Comparison of ENCODE assay signal across 19 mouse cellular contexts in genomic region chr3:74742123-74742522, GRCm38 (mm10).
DNase-seq lines count a peak whose midpoint lies in the region; ATAC-seq lines count a peak whose summit lies in the region.
"Had no signal": no experiment of that assay in that cellular context is flagged by ENCODE, and none has a peak within 500 bp of the region (broad histone marks: within the 10 kb centered on the region; RNA-seq: fewer than 3 reads in every experiment).

No protein-coding gene starts in this region.

- ATAC-seq in forebrain, embryonic 14.5 days: no peak
- no peak for ATAC-seq in forebrain, embryonic 15.5 days (replicated peaks)
- ATAC-seq in midbrain, embryonic 14.5 days (ENCODE audit: low FRiP score, low TSS enrichment): no peak
- ATAC-seq in midbrain, embryonic 15.5 days (replicated peaks): no peak

- H3K9ac ChIP-seq in forebrain, embryonic 14.5 days (ENCODE audit: low read length): no peak overlapping the region
- no peak overlapping the region for H3K9ac ChIP-seq in forebrain, embryonic 15.5 days (replicated peaks)
- no peak overlapping the region for H3K9ac ChIP-seq in midbrain, embryonic 14.5 days (replicated peaks; ENCODE audit: low read length)
- no peak overlapping the region for H3K9ac ChIP-seq in midbrain, embryonic 15.5 days
- H3K9ac ChIP-seq: embryonic facial prominence, embryonic 13.5 days; limb, embryonic 15.5 days; neural tube, embryonic 15.5 days had no signal

- H3K27ac ChIP-seq in forebrain, embryonic 14.5 days (ENCODE audit: low read depth, low read length): no peak overlapping the region
- H3K27ac ChIP-seq in forebrain, embryonic 15.5 days (replicated peaks): no peak overlapping the region
- H3K27ac ChIP-seq in midbrain, embryonic 14.5 days (replicated peaks; ENCODE audit: low read depth, low read length): no peak overlapping the region
- no peak overlapping the region for H3K27ac ChIP-seq in midbrain, embryonic 15.5 days
- H3K27ac ChIP-seq: embryonic facial prominence, embryonic 13.5 days; limb, embryonic 15.5 days; midbrain, embryonic 10.5 days; neural tube, embryonic 15.5 days had no signal

- H3K4me2 ChIP-seq in forebrain, embryonic 14.5 days (ENCODE audit: low read length): no peak overlapping the region
- H3K4me2 ChIP-seq in forebrain, embryonic 15.5 days (replicated peaks): no peak overlapping the region
- H3K4me2 ChIP-seq in midbrain, embryonic 14.5 days (ENCODE audit: low read length): no peak overlapping the region
- no peak overlapping the region for H3K4me2 ChIP-seq in midbrain, embryonic 15.5 days
- H3K4me2 ChIP-seq: embryonic facial prominence, embryonic 13.5 days; limb, embryonic 15.5 days; neural tube, embryonic 15.5 days had no signal

- no peaks in the 10 kb centered on the region for H3K9me3 ChIP-seq in forebrain, embryonic 14.5 days (replicated peaks; ENCODE audit: control insufficient read depth, low read length)
- H3K9me3 ChIP-seq in forebrain, embryonic 15.5 days: no peaks in the 10 kb centered on the region
- H3K9me3 ChIP-seq in midbrain, embryonic 14.5 days (ENCODE audit: control insufficient read depth, low read length): no peaks in the 10 kb centered on the region
- no peaks in the 10 kb centered on the region for H3K9me3 ChIP-seq in midbrain, embryonic 15.5 days
- H3K9me3 ChIP-seq: embryonic facial prominence, embryonic 13.5 days; limb, embryonic 15.5 days; midbrain, embryonic 10.5 days; neural tube, embryonic 15.5 days had no signal

- H3K36me3 ChIP-seq in forebrain, embryonic 14.5 days (ENCODE audit: control insufficient read depth, insufficient read depth, low read length): no peaks in the 10 kb centered on the region
- no peaks in the 10 kb centered on the region for H3K36me3 ChIP-seq in forebrain, embryonic 15.5 days
- H3K36me3 ChIP-seq in midbrain, embryonic 14.5 days (ENCODE audit: control insufficient read depth, insufficient read depth, low read length): no peaks in the 10 kb centered on the region
- no peaks in the 10 kb centered on the region for H3K36me3 ChIP-seq in midbrain, embryonic 15.5 days (replicated peaks)
- H3K36me3 ChIP-seq: embryonic facial prominence, embryonic 13.5 days; limb, embryonic 15.5 days; midbrain, embryonic 10.5 days; neural tube, embryonic 15.5 days had no signal

- peak; percentile 7 for DNase-seq in forebrain, embryonic 14.5 days (ENCODE audit: low spot score)
- DNase-seq in layer of hippocampus, adult 11-12 months (ENCODE audit: low spot score): peak; percentile 8
- DNase-seq in layer of hippocampus, postnatal 36 days: no peak
- peak; percentile 42 for DNase-seq in midbrain, embryonic 14.5 days
- no peak for DNase-seq in testis, postnatal 10 days (ENCODE audit: low spot score)
- DNase-seq: adrenal gland, postnatal 25 days; cerebellum, postnatal 25 days; gastrocnemius, postnatal 14 days; kidney, postnatal 25 days; lung, adult 18-20 months; lung, postnatal 4 days; right cerebral cortex, postnatal 25 days had no signal

- 78% methylated on average over 2 of the region's 2 CpGs for WGBS in forebrain, embryonic 14.5 days
- WGBS in forebrain, embryonic 15.5 days: 84% methylated on average over 2 of the region's 2 CpGs
- WGBS in midbrain, embryonic 14.5 days: 86% methylated on average over 2 of the region's 2 CpGs
- 80% methylated on average over 2 of the region's 2 CpGs for WGBS in midbrain, embryonic 15.5 days

- no peak overlapping the region for H3K4me3 ChIP-seq in forebrain, embryonic 14.5 days (ENCODE audit: low read depth, low read length)
- no peak overlapping the region for H3K4me3 ChIP-seq in forebrain, embryonic 15.5 days
- no peak overlapping the region for H3K4me3 ChIP-seq in midbrain, embryonic 14.5 days (replicated peaks; ENCODE audit: low read depth, low read length)
- H3K4me3 ChIP-seq in midbrain, embryonic 15.5 days: no peak overlapping the region
- H3K4me3 ChIP-seq: embryonic facial prominence, embryonic 13.5 days; limb, embryonic 15.5 days; midbrain, embryonic 10.5 days; myocyte; neural tube, embryonic 15.5 days had no signal

- H3K27me3 ChIP-seq in forebrain, embryonic 14.5 days (replicated peaks; ENCODE audit: control insufficient read depth, insufficient read depth, low read length): no peaks in the 10 kb centered on the region
- H3K27me3 ChIP-seq in forebrain, embryonic 15.5 days: no peaks in the 10 kb centered on the region
- H3K27me3 ChIP-seq in midbrain, embryonic 14.5 days (ENCODE audit: control insufficient read depth, insufficient read depth, low read length): no peaks in the 10 kb centered on the region
- H3K27me3 ChIP-seq in midbrain, embryonic 15.5 days (replicated peaks): no peaks in the 10 kb centered on the region
- H3K27me3 ChIP-seq: embryonic facial prominence, embryonic 13.5 days; limb, embryonic 15.5 days; neural tube, embryonic 15.5 days had no signal

- H3K4me1 ChIP-seq in forebrain, embryonic 14.5 days (ENCODE audit: control insufficient read depth, insufficient read depth, low read length): no peaks in the 10 kb centered on the region
- H3K4me1 ChIP-seq in forebrain, embryonic 15.5 days: no peaks in the 10 kb centered on the region
- H3K4me1 ChIP-seq in midbrain, embryonic 14.5 days (ENCODE audit: control insufficient read depth, insufficient read depth, low read length): no peaks in the 10 kb centered on the region
- H3K4me1 ChIP-seq in midbrain, embryonic 15.5 days: no peaks in the 10 kb centered on the region
- H3K4me1 ChIP-seq: embryonic facial prominence, embryonic 13.5 days; limb, embryonic 15.5 days; midbrain, embryonic 10.5 days; neural tube, embryonic 15.5 days had no signal

Comparison
In these comparisons a context has a peak if more than half of its experiments do, and no peak if none do; other contexts are left out.
1. DNase-seq: peak in forebrain, embryonic 14.5 days (single experiment), layer of hippocampus, adult 11-12 months (single experiment) and midbrain, embryonic 14.5 days (single experiment); none in layer of hippocampus, postnatal 36 days (0 of 2) and testis, postnatal 10 days (single experiment).